Mouse (Mus musculus) testis, postnatal 10 days (tissue): ENCODE measurements around the gene Fbxo31.

Source experiments
- DNase-seq: peaks from one replicate; pipeline ENCODE4 v3.0.0; 2021; ENCODE audit warnings: low spot score

Fbxo31 gene

DNA sequence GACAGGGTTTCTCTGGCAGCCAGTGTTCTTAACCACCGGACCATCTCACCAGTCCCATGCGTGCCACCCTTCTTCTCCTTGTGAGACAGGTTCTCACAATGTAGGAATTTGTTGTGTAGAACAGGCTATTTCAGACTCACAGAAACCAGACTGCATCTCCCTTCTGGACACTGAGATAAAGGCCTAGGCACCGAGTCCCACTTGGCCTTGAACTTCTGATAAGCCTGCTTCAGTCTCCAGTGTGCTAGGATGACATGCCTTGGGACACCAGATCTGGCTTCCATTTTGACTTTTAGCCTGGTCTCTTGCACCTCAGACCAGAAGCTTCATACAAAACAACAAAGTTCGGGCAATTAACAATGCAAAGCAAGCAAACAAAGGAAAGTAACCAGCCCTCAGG, 10.1 kb upstream of the Fbxo31 start:
- DNase-seq = no peak

- peak; percentile 100 for DNase-seq
Observed at GRCm38 (mm10) chr8:121585159-121585825, 6.7 kb upstream of the Fbxo31 start.

GRCm38 (mm10) chr8:121584730-121585129, 6.1 kb upstream of the Fbxo31 start:
- no peak for DNase-seq

GRCm38 (mm10) chr8:121583653-121584052, 5.0 kb upstream of the Fbxo31 start:
- no peak for DNase-seq

DNA sequence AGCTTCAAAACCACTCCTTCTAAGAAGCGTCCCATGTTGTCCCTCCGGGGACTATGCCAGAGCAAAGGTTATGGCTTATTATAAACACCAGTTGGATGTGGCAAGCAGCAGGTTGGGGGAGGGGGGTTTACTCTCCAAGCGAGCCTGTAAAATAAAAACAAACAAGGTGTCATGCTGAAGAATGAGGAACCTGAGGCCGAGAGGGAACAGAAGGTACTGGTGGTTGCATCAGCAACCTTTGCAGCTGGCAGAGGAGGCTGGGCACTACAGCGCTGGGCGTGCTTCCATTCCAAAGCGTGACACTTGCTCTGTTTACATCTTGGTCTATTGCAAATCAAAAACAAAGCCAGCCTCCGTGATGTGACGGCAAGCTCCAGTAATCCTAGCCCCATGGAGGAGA, 1.9 kb upstream of the Fbxo31 start:
- DNase-seq = no peak

- DNase-seq = no peak
Observed at GRCm38 (mm10) chr8:121577751-121578675, 593 bp downstream of the Fbxo31 start.

DNA sequence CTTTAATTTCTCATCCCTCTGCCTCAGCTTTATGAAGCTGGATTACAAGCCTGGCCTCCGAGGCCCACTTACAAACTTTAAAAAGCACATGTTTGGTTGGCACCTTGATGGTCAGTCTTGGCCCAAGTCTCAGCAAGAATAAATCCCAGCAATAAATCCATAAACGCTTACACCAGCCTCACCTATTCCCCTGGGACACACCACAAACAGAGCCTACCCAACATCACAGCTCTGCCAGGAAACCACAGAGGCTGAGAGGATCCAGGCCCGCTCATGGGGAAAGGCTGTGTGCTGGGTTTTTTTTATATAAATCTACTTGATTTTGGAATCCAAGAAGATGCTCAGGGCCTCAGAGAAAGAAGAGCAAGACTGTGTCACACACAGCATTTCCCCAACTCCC, 2.9 kb downstream of the Fbxo31 start:
- no peak for DNase-seq

DNA sequence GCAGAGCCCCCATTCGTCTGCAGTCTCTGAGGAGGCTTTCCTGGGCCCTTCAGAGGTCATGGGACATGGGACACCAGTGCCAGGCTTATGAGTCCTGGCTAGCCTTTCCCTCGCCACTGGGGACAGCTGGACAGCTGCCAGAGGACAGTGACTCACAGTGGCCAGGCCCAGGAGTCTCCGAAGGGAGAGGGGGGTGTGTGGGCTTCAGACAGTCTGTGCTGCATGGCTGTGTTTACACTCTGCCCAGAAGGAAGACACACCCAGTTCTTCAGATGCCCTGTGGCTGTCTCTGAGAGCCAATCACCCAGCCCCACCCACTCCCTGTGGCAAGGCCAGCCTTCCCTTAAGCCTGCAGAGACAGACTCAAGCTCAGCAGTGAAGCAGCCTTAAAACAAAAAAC, 5.3 kb downstream of the Fbxo31 start:
- DNase-seq = peak; percentile 73

GRCm38 (mm10) chr8:121572121-121572520, 6.5 kb downstream of the Fbxo31 start:
- DNase-seq = no peak

- DNase-seq = no peak
Observed at GRCm38 (mm10) chr8:121570801-121571200, 7.8 kb downstream of the Fbxo31 start.

- DNase-seq = no peak
Observed at GRCm38 (mm10) chr8:121570335-121570734, 8.3 kb downstream of the Fbxo31 start.

DNA sequence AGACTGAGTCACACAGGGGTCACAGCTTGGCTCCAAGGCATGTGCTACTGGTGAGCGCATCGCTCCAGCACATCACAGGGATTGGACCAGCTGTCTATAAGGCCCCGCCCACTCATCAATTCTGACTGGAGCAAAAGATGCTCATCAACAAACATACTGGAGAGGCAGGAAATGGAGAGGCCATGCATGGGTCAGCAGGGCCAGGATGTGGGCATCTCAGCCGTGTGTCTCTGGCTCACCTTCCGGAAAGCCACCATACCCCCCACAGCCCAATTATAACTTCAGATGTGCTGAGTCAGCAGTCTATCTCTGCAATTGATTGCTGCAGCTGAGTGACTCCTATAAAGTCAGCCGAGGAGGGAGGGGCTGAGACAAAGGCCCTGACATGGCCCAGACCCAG, 10.3 kb downstream of the Fbxo31 start:
- DNase-seq = no peak

- DNase-seq = no peak
Observed at GRCm38 (mm10) chr8:121563701-121564100, 14.9 kb downstream of the Fbxo31 start.

- DNase-seq = peak; percentile 90
Observed at GRCm38 (mm10) chr8:121562941-121563351, 15.7 kb downstream of the Fbxo31 start.

- peak; percentile 75 for DNase-seq
Observed at GRCm38 (mm10) chr8:121561636-121562345, 16.8 kb downstream of the Fbxo31 start.

GRCm38 (mm10) chr8:121560432-121561100, 18.0 kb downstream of the Fbxo31 start:
- DNase-seq = no peak

DNA sequence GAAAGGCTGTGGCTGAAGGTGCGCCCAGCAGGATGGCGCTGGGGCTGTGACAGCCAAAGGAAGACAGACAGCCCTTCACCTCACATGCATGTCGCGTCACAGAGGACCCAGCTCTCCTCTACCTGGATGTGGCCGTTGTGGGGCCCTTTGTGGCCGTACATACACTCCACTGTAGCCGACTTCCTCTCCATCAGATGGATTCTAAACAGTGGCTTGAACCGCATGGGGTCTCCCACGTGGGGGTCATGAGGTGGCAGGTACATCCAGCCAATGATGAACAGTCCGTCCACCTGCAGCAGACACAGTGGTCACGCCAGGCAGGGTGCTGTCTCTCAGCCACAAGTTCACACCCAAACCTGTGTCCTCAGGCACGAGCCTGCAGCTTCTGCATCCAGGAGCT, 18.8 kb downstream of the Fbxo31 start:
- no peak for DNase-seq

DNA sequence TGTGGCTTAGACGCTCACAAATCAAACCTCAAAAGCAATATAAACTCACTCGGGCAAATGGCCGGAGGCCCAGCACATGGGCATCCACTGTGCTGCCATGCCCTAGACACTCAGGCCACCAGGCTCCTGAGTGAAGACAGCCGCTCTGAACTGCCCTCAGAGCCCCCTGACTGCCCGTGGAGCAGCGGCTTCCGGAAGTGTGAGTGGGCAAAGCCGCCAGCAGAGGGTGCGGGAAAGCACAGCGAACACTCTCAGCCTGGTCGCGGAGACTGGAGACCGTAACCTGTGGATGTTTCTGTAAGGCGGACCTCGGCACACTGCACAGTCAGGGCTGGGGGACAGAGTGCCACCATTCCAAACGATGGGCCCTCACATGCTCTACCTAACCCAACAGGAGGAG, 20.1 kb downstream of the Fbxo31 start:
- no peak for DNase-seq

DNA sequence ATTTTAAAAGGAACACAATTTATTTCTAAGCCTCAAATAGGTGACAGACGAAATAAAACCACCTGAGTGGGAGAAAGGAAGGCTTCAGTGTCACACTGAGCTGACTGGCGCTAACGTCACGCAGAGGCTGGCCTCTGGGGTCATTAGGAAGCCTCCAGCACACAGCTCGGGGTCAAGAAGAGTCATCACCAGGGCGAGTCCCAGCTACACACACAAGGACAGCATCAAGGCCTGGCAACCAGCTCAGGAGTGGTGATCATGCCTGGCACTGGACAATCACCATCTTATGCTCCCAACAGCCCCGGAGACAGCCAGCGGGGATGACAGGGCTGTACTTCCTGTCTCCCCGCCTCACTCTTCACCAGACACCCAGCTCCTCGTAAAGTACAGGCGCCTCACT, 20.9 kb downstream of the Fbxo31 start:
- DNase-seq = no peak

DNA sequence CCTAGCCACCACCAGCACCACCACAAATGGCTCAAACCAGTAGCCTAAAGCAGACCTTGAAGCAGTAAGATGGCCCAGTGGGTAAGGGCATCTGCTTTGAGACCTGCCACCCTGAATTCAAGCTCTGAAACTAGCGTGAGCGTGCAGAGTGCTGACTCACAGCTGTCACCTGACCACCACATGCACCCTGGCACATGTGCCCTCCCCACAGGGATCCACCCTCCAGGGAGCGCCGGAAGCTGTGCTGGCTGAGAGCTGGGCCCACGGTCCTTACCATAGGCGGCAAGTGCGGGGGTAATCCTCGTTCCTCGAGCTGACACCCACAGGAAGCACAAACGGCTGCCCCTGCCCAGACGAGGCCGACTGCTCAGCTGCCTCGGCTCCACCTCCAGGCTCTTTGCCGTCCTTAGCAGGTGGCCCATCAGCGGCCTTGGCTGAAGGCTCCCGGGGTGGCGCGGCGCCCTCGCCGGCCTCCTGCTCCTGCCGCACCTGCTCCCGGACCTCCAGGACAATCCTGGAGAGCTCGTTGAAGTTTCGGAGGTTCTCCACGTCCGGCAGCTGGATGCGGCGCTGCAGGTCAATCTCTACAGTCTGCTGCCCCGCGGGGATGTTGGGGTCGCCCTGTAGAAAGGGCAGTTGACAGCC, 24.7 kb downstream of the Fbxo31 start:
- peak; percentile 42 for DNase-seq

- peak; percentile 33 for DNase-seq
Observed at GRCm38 (mm10) chr8:121552506-121552905, 26.1 kb downstream of the Fbxo31 start.
